Mouse (Mus musculus) adrenal gland (tissue): ENCODE results near the gene Psd.

Experiments
- intact Hi-C: fragments of 180-260 bp; cut with DNase I; formaldehyde crosslinking; loops from one replicate; pipeline ENCODE4 v1.15.1; 2025

Psd gene

GRCm38 (mm10) chr19:46322144-46322995, 4.6 kb downstream of the Psd start:
- intact Hi-C loops = no loop called here

GRCm38 (mm10) chr19:46321101-46321943, 5.6 kb downstream of the Psd start:
- intact Hi-C loops = no loop called here

DNA sequence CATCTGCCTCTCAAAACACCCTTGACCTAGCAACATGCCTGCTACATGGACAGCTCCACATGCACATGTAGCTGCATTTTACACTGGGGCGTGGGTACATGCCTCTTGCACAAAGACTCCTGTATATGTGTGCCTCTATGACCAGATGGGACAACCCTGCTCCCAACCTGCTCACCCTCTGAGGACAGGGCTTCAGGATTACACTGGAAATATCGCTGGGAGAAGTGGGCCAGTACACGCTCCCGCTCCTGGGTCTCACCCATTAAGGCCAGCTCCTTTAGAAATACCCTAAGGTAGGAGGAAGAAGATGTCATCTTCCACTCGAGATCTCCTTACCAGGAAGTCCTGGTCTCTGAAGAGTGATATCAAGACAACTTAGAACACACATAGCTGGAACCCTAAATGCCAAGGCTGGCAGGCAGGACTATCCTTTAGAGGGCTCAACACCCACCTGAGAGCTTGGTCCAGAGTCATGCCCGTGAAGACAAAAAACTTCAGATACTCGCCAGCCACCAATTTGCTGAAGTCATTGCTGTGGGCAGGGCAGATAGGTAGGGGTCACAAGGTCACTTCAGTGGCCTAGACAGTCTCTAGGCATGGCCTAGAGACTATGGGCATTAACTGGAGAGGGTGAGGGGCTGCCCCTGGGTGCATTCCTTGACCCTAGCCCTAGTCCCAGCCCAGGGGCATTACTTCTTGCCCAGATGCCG, 6.7 kb downstream of the Psd start:
- intact Hi-C loops = no loop called here

DNA sequence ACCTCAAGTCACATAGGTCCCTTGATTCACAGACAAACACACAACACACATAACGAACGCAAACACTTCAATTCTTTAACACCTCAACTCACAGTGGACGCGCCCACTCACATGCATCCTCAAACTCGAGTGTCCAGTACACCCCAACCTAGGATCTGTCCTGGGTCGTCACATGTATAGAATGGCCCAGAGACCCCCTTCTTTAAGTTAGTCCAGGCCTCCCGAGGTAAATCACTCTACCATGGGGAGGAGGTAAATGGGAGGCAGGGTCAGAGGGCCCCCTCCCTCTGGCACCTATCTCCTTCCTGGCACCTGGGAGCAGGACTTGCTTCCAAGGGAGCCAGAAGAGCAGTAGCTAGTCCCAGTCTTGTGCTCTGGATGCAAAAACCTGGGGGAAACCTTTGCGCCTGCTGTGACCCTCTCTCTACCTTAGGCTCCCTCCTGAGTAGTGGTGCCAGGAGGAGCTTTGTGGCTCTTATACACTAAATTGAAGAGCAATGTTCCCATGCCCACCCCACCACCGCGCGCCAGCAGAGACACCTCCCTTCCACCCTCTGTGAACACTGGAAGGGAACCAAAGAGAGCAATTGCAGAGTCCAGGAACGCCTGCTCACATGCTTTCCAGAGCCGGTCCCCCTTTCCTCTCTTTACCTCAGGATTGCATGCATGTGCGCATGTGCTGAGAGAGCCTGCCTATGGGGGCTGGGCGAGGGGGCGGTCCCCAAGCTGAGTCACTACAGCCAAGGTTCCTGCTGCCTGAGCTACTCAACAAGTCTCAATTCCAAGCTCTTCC, 8.2 kb downstream of the Psd start:
- intact Hi-C loops = no loop called here

- intact Hi-C loops = no loop called here
Observed at GRCm38 (mm10) chr19:46318031-46318471, 8.9 kb downstream of the Psd start.

GRCm38 (mm10) chr19:46317546-46317885, 9.4 kb downstream of the Psd start:
- intact Hi-C loops = no loop called here

GRCm38 (mm10) chr19:46316846-46317545, 10.0 kb downstream of the Psd start:
- intact Hi-C loops = no loop called here

- intact Hi-C loops = no loop called here
Observed at GRCm38 (mm10) chr19:46315752-46316610, 11.0 kb downstream of the Psd start.

DNA sequence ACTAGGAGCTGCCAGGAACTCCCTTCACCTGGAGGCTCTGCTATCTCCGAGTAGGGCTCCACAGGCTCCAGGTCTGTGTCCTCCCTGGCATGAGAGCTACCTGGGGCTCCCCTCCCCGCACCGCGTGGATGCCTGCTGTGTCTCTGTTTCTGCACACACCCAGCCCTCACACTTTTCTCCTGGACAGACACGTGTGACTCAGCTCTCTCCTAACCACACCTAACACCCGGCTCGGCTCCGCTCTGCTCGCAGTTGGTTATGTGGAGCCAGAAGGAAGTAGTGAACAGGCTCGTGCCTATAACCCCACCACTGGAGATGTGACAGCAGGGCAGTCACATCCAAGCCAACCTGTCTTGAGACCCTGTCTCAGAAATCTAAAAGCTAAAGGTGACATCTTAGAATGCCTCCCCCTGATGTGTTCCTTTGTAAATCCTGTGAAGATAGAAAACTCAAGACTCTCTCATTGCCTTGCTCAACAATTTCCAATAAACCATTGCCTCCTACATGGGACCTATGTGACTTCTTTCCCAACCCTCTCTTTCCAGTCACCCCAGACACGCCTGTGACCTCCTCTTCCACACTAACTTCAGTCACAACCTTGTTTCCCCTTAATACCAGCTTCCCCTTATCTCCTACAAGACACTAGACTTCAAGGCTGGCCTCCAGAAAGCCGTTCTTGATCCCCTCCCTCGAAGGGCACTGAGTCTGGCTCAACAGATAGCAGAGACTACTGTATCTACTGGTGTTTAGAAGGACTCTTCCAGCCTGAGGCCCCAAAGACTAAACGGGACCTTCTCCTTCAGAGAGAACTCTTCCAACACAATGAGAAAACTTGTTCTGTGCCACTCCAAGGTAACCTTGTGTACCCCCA, 11.8 kb downstream of the Psd start:
- intact Hi-C loops = no loop called here

GRCm38 (mm10) chr19:46314151-46314601, 12.8 kb downstream of the Psd start:
- intact Hi-C loops = no loop called here

DNA sequence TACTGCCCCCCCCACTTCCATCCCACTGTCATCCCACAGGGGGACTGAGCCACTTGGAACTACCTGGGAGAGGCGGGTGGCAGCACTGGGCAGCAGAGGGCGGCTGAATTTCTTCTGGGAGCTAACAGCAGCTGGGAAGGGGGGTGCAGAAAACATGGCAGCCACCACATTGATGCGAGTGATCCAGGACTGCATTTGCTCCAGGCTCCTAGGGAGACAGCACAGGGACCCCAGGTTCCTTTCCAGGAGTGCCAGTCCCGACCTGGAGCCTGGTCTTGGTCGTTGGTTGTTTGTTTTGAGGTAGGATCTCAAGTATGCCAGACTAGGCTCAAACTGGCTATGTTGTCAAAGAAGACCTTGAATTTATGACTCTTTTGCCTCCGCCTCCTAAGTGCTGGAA, 13.4 kb downstream of the Psd start:
- intact Hi-C loops = no loop called here

DNA sequence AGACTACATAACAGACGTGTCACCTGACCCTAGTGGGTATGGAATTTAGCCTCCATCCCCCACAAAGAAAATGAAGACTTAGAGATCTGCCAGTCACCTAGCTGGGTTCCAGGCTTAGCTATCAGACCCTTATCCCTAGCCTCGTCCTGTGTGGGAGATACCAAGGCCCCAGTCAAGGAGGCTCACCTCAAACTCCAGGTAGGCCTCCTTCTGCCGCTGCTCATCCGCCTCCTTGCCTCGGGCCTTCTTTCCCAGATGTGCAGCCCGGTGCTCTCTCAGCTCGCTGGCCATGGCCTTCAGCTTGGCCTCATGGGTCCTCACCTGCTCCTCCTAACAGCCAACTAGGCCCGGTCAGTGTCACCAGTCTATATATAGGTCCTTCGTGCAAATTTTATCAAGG, 13.8 kb downstream of the Psd start:
- intact Hi-C loops = no loop called here

DNA sequence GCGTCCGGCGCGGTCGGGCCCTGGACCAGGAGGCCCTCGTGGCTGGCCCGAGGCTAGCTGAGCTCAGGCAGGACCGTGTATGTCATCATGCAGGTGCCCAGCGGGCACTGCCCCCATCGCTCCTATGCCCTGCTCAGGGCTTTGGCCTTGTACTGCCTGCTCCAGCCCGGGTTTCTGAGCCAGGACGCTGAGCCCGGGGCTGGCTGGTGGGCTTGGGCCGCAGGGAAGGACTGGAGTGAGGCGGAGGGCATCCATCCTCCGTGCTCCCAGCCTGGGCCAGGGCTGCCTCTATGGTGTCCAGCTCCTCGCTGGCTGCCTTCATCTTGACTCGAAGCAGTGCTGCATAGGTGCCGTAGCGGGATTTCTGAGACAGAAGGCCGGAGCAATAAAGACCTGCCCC, 14.4 kb downstream of the Psd start:
- intact Hi-C loops = no loop called here

- intact Hi-C loops = no loop called here
Observed at GRCm38 (mm10) chr19:46311341-46311740, 15.6 kb downstream of the Psd start.

DNA sequence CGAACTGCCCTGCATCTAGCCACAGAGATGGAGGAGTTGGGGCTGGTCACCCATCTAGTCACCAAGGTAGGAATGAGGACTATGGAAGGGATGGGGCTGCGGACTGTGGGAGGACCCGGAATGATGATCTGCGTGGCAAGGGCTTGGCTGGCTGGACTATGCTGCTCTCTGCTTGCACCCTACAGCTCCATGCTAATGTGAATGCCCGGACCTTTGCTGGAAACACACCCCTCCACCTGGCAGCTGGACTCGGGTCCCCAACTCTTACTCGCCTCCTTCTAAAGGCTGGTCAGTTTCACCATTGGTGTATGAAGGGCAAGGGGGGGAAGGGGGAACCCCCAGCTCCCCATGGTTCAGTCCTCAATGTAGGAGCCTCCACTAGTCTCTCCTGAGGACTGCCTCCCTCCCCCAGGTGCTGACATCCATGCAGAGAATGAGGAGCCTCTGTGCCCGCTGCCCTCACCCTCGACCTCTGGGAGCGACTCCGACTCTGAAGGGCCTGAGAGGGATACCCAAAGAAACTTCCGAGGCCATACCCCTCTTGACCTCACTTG, 16.6 kb downstream of the Psd start:
- intact Hi-C loops = no loop called here

DNA sequence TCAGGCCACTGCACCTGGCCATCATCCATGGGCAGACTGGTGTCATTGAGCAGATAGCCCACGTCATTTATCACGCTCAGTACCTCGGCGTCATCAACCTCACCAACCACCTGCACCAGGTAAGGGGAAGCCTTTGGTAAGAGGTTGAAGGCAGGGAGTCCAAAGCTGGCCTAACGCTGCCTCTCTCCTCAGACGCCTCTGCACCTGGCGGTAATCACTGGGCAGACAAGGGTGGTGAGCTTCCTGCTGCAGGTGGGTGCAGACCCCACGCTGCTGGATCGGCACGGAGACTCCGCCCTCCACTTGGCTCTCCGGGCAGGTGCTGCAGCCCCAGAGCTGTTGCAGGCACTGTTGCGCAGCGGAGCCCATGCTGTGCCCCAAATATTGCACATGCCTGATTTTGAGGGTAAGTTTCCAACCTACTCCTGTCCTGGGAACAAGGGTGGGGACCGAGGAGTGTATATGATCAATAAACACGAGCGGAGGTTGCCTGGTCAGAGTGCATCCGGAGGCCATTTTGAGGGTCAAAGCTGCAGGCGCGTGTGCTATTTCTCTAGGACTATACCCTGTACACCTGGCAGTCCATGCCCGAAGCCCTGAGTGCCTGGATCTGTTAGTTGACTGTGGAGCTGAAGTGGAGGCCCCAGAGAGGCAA, 17.2 kb downstream of the Psd start:
- intact Hi-C loops = loop anchor here (5.0 kb wide), 1 partner anchor 172 kb away; no protein-coding TSS in a partner anchor

DNA sequence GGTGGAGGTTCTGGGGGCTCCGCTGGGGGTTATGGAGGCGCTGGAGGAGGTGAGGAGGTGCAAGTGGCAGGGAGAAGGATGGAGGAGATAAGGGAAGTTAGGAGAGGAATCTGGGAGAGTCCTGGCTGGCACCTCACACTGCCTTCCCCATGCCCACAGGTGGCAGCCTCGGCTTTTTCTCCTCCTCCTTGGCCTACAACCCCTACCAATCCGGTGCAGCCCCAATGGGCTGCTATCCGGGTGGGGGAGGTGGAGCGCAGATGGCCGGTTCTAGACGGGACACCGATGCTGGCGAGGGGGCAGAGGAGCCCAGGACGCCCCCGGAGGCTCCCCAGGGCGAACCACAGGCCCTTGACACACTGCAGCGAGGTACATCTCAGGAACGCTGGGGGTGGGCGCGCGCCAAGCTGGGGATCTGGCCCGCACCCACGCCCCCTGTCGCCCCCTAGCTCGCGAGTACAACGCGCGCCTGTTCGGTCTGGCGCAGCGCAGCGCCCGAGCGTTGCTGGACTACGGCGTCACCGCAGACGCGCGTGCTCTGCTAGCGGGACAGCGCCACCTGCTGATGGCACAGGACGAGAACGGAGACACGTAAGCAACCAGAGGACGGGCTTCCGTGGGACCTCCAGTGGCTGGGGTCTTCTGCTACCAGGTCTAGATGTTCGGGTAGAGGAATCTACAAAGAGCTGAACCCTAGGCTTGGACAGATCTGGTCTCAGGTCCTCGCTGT, 18.1 kb downstream of the Psd start:
- intact Hi-C loops = loop anchor here (5.0 kb wide), 1 partner anchor 172 kb away; no protein-coding TSS in a partner anchor
